Mouse (Mus musculus): ENCODE measurements around the gene Gatad2b.

DNA sequence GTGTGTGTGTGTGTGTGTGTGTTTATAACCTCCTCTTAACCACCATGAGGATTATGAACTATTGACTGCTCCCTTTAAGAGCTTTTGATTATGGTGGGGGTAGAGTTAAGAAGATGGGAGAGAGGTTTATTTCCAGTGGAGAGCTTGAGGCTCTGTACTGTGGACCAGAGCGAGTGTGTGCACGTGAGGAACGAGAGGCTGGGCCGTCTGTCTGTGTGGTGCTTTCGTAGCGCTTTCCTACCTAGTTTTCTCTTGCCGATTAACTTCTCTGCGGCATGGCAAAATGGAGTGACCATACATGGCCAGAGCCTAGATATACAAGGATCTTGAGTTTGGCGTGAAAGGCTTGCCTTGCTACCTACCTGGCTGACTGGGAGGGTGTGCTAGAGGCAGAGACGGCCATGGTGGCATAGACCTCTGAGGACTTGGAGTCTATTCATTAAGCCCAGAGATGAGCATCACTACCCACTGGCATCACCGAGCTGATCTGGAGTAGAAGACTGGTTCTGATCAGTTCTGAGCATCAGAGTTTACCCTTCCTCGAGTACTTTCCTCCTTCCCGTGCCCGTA is 37.1 kb upstream of the Gatad2b start:
- TF ChIP-seq CTCF (IDR thresholded peaks at IDR 0.05; ENCODE audit: low read depth, low read length) (no peak), POLR2A (IDR thresholded peaks at IDR 0.05; ENCODE audit: extremely low read depth, insufficient read depth, low read length) (no peak)
